In the genomic region with DNA sequence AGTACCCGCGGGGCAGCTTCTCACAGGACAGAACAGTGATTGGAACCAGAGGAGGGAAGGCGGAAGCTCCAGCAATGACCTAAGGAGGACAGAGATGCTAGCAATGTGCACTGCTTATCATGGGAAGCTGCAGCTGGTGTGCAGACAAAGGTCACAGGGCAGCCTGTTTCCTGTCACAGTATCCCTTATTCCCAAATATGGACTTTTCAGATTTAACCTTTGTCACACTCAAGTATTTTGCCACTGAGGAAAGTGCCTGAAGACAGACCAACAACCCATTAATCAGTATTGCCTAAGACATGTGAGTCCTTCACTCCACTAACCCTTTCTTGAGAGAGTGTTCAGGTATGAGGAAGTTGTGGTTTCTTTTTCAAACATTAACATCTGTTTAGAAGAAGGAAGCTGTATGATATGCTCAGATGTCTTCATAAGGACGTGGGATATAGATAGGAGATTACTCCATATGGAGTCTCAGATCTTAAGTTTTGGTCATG, we compare ENCODE assay signal across 10 mouse cellular contexts. TPM values are rescaled to one million over a fixed set of nuclear protein-coding genes. Genes with fewer than 3 reads are reported as not detected.
A peak's percentile ranks its signal among the peaks of the same experiment; 100 is the strongest.
DNase-seq lines count a peak whose midpoint lies in the region; ATAC-seq and TF ChIP-seq lines count a peak whose summit lies in the region.
"Had no signal": no experiment of that assay in that cellular context is flagged by ENCODE, and none has a peak within 500 bp of the region (broad histone marks: within the 10 kb centered on the region; RNA-seq: fewer than 3 reads in every experiment).

No protein-coding gene starts in this region.

- H3K4me3 ChIP-seq in limb, embryonic 10.5 days, result no peak overlapping the region
- no peak overlapping the region for H3K4me3 ChIP-seq in cerebellum, adult 2 months (replicated peaks; ENCODE audit: insufficient read depth, low read depth, low read length)
- H3K4me3 ChIP-seq in forebrain, embryonic 15.5 days, result no peak overlapping the region
- H3K4me3 ChIP-seq: forebrain, embryonic 13.5 days had no signal

- H3K9ac ChIP-seq in forebrain, embryonic 15.5 days (replicated peaks), result no peak overlapping the region
- H3K9ac ChIP-seq: forebrain, embryonic 13.5 days; liver, embryonic 14.5 days had no signal

- no peak overlapping the region for H3K27ac ChIP-seq in limb, embryonic 10.5 days
- no peak overlapping the region for H3K27ac ChIP-seq in cerebellum, adult 2 months (ENCODE audit: insufficient read depth, low read length)
- H3K27ac ChIP-seq in forebrain, embryonic 15.5 days (replicated peaks), result no peak overlapping the region
- H3K27ac ChIP-seq: forebrain, embryonic 13.5 days; liver, embryonic 14.5 days had no signal

- no peak overlapping the region for H3K4me2 ChIP-seq in forebrain, embryonic 15.5 days (replicated peaks)
- H3K4me2 ChIP-seq: forebrain, embryonic 13.5 days had no signal

- DNase-seq in 3T3-L1 (ENCODE audit: low read depth, low spot score), result peak; percentile 72
- DNase-seq in 416B (ENCODE audit: low read depth), result peak; percentile 47
- DNase-seq in heart, adult 9 months (ENCODE audit: low spot score in 2 of 2), result peak; percentile 22 to 24
- DNase-seq in limb, embryonic 10.5 days (ENCODE audit: low spot score), result peak; percentile 28
- no peak for DNase-seq in cerebellum, adult 2 months
- no peak for DNase-seq in ovary, postnatal 36 days (ENCODE audit: low spot score)
- DNase-seq: cerebellum, adult 18-20 months had no signal

- H3K9me3 ChIP-seq in limb, embryonic 10.5 days (replicated peaks), result no peaks in the 10 kb centered on the region
- H3K9me3 ChIP-seq in forebrain, embryonic 15.5 days, result no peaks in the 10 kb centered on the region
- H3K9me3 ChIP-seq: forebrain, embryonic 13.5 days had no signal

- WGBS in limb, embryonic 10.5 days, result 36% methylated on average over 4 of the region's 4 CpGs
- WGBS in cerebellum, adult 2 months, result 70% methylated on average over 4 of the region's 4 CpGs
- WGBS in forebrain, embryonic 15.5 days, result 80% methylated on average over 4 of the region's 4 CpGs

- peaks cover 85% of the 10 kb centered on the region for H3K27me3 ChIP-seq in limb, embryonic 10.5 days (ENCODE audit: low read depth, poor library complexity, severe bottlenecking)
- H3K27me3 ChIP-seq in cerebellum, adult 2 months (ENCODE audit: control insufficient read depth, insufficient read depth, low read length), result no peaks in the 10 kb centered on the region
- no peaks in the 10 kb centered on the region for H3K27me3 ChIP-seq in forebrain, embryonic 15.5 days

- no peaks in the 10 kb centered on the region for H3K4me1 ChIP-seq in limb, embryonic 10.5 days
- no peaks in the 10 kb centered on the region for H3K4me1 ChIP-seq in cerebellum, adult 2 months (ENCODE audit: control insufficient read depth, insufficient read depth, low read length)
- H3K4me1 ChIP-seq in forebrain, embryonic 15.5 days, result no peaks in the 10 kb centered on the region
- H3K4me1 ChIP-seq: forebrain, embryonic 13.5 days had no signal

- TF ChIP-seq POLR2A in cerebellum, adult 2 months (IDR thresholded peaks at IDR 0.05; ENCODE audit: borderline replicate concordance, insufficient read depth, low read length), result no peak

- no peaks in the 10 kb centered on the region for H3K36me3 ChIP-seq in limb, embryonic 10.5 days
- no peaks in the 10 kb centered on the region for H3K36me3 ChIP-seq in forebrain, embryonic 15.5 days

- no peak for ATAC-seq in forebrain, embryonic 15.5 days (replicated peaks)
- ATAC-seq: forebrain, embryonic 13.5 days had no signal

- no peak for TF ChIP-seq CTCF in cerebellum, adult 2 months (IDR thresholded peaks at IDR 0.05; ENCODE audit: borderline replicate concordance, insufficient read depth, low read depth, low read length)

RNA-seq across cellular contexts. Expression of a gene that starts 32.3 kb away (rescaled TPM):
- polyA plus RNA-seq in limb, embryonic 10.5 days (2016; fragmentation: Nextera tagmentation; extraction: Ambion mirVana), result 38.3 and 43.3 TPM in 2 replicates
- polyA plus RNA-seq in cerebellum, adult 2 months (2012; rRNA removed), result 20.1 and 20.7 TPM in 2 replicates
- 32.2 and 33.5 TPM in 2 replicates for polyA plus RNA-seq in forebrain, embryonic 15.5 days (2015; fragmentation: Nextera tagmentation; extraction: Ambion mirVana)

Comparison
In these comparisons a context has a peak if more than half of its experiments do, and no peak if none do; other contexts are left out.
1. DNase-seq: peak in 3T3-L1 (single experiment), 416B (single experiment), heart, adult 9 months (2 of 2) and limb, embryonic 10.5 days (single experiment); none in cerebellum, adult 2 months (0 of 2) and ovary, postnatal 36 days (single experiment).